In genomic region chr19:38236526-38236925, GRCm38 (mm10) we compare ENCODE assay signal across 26 mouse cellular contexts. TPM values are rescaled to one million over a fixed set of nuclear protein-coding genes. Genes with fewer than 3 reads are reported as not detected.
"Had no signal": no experiment of that assay in that cellular context is flagged by ENCODE, and none has a peak within 500 bp of the region (broad histone marks: within the 10 kb centered on the region; RNA-seq: fewer than 3 reads in every experiment).

No protein-coding gene starts in this region.

- H3K4me3 ChIP-seq: left cerebral cortex, adult 2 months; limb, embryonic 12.5 days; limb, embryonic 15.5 days; liver, embryonic 12.5 days; liver, embryonic 15.5 days; lung, embryonic 15.5 days; midbrain, embryonic 13.5 days; myocyte; neural tube, embryonic 13.5 days had no signal

- H3K27me3 ChIP-seq: limb, embryonic 12.5 days; limb, embryonic 15.5 days; liver, embryonic 12.5 days; liver, embryonic 15.5 days; lung, embryonic 15.5 days; midbrain, embryonic 13.5 days; neural tube, embryonic 13.5 days had no signal

- H3K4me1 ChIP-seq: limb, embryonic 15.5 days; liver, embryonic 12.5 days; liver, embryonic 15.5 days; lung, embryonic 15.5 days had no signal

- ATAC-seq: liver, embryonic 12.5 days; midbrain, embryonic 13.5 days; midbrain, embryonic 16.5 days had no signal

- DNase-seq: kidney, adult 18-20 months; kidney, adult 9 months; kidney, postnatal 36 days; layer of hippocampus, postnatal 36 days; lung, adult 18-20 months; lung, postnatal 14 days; lung, postnatal 4 days; retina, postnatal 1 day; right cerebral cortex, postnatal 25 days; spleen, adult 18-20 months; thymus, adult 18-20 months; thymus, postnatal 4 days had no signal

- H3K9me3 ChIP-seq: limb, embryonic 12.5 days; limb, embryonic 15.5 days; liver, embryonic 12.5 days; liver, embryonic 15.5 days; lung, embryonic 15.5 days; midbrain, embryonic 13.5 days; neural tube, embryonic 13.5 days had no signal

- H3K36me3 ChIP-seq: limb, embryonic 12.5 days; limb, embryonic 15.5 days; liver, embryonic 12.5 days; liver, embryonic 15.5 days; lung, embryonic 15.5 days; midbrain, embryonic 13.5 days; neural tube, embryonic 13.5 days had no signal

- H3K9ac ChIP-seq: limb, embryonic 12.5 days; limb, embryonic 15.5 days; liver, embryonic 12.5 days; liver, embryonic 15.5 days; lung, embryonic 15.5 days; midbrain, embryonic 13.5 days; neural tube, embryonic 13.5 days had no signal

- H3K27ac ChIP-seq: kidney, postnatal 0 days; left cerebral cortex, adult 2 months; limb, embryonic 12.5 days; limb, embryonic 15.5 days; liver, embryonic 12.5 days; liver, embryonic 15.5 days; lung, embryonic 15.5 days; midbrain, embryonic 13.5 days had no signal

- H3K4me2 ChIP-seq: limb, embryonic 12.5 days; limb, embryonic 15.5 days; liver, embryonic 12.5 days; liver, embryonic 15.5 days; lung, embryonic 15.5 days; midbrain, embryonic 13.5 days; neural tube, embryonic 13.5 days had no signal

RNA-seq across cellular contexts. Expression of gene Lgi1, which starts 27.8 kb away (rescaled TPM):
- total RNA-seq: megakaryocyte-erythroid progenitor cell, adult 5-6 weeks; monocyte, adult 5-6 weeks; neutrophil, adult 5-6 weeks had no signal
- polyA plus RNA-seq: myocyte had no signal
